Mouse (Mus musculus) CD4-positive helper T cell, adult 2 months (primary cell): ENCODE data around the gene Gm17657.

Experiments used
- DNase-seq: peaks from one replicate; pipeline ENCODE4 v3.0.0-alpha.2; 2012; ENCODE audit warnings: low read depth, missing footprints, low spot score

Gene Gm17657

DNA sequence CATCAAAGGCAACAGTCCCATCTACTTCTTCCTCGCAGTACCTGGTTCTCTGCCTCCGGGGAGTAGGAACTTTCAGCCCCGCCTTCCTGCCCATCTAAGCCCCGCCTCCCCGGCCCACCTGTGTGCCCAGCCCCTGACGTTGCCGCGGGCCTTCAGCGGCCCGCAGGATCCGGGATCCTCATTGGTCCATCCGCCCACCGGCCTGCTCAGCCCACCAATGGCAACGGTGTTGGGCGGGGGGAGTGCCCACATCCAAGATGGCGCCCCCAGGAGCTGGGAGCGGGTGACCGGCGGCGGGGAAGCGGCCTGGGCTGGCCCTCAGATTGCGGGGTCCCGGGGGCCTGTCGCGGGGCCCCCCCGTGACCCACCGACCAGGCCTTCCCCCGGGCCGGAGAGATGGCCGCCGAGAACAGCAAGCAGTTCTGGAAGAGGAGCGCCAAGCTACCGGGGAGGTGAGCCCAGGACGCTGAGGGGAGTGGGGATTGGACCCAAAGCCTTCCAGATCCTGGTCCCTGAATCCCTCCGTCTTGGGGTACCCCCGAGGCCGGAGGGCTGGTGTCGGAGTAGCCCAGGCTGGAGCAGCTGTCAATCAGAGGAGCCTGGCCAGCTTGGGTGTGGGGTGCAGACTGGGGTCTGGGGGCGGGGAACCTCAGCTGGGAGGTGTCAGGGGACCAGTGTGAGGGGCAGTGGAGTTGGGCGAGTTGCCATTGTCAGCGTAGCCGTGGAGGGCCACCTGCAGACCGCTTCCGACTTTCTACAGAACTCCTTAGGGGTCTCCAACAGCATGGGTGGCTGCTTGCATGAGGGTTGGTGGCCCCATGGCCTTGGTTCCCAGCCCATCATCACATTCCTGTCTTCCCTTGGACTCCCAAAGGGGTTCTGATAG is at the start of gene Gm17657, which contains the start of gene Tbc1d22b:
Gene Gm17657 (minus strand): TSS at position 96 of the 886 bp plus-strand sequence.
Gene Tbc1d22b (plus strand): TSS at position 243 of the 886 bp plus-strand sequence.
- peak; percentile 97 for DNase-seq

DNA sequence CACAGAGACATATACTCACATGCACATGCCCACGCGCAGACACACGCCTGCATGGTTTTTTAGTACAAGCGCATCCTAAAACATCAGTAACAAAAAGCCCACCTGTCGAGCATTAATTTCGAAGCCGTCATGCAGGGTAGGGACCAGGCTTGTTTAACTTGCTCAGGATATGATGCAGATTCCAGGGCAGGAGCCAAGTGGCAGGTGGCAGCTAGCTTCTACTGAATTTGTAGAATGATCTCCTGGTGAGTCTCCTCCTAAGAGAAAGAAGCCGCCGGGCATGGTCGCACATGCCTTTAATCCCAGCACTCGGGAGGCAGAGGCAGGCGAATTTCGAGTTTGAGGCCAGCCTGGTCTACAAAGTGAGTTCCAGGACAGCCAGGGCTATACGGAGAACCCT is 49.6 kb upstream of the Gm17657 start:
- DNase-seq = no peak

DNA sequence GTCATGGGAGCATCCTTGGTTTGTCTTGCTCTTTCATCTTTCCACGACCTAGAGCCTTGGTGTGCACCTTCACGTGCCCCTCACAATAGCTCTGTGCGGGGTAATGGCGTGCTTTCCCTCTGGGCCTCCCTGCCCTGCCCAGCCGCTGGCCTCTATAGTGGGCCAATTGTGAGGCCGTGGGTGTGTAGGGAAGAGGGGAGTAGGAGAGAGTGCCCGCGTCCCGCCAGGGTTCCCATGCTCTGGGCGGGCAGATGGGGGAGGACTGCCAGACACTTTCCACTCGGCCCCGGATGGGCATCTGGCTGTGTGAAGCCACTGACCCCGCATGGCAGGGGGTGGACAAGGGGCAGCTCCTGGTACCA is 47.3 kb upstream of the Gm17657 start:
- DNase-seq = no peak

DNA sequence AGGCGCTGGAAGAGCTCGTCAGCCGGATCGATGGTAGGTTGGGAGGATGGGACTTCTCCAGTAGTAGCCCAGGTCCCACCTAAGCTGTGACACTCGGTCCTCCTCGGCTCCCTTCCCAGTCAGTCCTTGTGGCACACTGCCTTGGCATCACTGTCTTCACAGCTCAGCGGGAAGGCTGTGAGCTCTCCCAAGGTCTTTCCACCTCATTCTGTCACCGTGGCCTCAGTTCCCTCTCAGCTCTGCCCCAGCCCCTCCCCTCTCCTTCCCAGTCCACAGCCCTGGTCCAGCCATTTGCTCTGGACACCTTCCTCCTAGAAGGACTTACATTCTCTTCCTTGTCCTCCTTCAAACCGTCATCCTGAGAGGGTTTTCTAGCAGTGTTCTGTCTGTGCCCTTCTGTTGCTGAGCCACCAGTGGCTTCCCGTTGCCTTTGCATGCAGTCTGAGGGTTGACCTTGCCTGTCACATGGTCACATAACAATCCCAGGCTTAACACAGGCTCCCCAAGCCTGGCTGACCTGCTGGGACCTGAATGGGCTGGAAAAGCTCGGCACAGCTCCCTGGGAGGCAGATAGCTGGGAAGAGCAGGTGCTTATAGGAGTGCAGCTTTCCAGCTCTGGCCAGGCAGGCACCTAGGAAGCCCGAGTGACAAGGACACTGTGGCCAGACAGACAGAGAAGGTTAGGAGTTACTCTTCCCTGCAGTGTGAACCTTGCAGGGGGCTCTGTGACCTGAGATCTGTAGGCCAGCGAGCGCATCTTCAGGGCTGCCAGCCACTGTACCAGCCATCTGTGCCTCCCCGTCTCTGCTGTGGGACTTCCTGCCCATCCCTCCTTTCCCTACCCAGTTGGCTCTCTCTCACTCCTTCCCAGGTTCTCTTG is 46.7 kb upstream of the Gm17657 start:
- no peak for DNase-seq

DNA sequence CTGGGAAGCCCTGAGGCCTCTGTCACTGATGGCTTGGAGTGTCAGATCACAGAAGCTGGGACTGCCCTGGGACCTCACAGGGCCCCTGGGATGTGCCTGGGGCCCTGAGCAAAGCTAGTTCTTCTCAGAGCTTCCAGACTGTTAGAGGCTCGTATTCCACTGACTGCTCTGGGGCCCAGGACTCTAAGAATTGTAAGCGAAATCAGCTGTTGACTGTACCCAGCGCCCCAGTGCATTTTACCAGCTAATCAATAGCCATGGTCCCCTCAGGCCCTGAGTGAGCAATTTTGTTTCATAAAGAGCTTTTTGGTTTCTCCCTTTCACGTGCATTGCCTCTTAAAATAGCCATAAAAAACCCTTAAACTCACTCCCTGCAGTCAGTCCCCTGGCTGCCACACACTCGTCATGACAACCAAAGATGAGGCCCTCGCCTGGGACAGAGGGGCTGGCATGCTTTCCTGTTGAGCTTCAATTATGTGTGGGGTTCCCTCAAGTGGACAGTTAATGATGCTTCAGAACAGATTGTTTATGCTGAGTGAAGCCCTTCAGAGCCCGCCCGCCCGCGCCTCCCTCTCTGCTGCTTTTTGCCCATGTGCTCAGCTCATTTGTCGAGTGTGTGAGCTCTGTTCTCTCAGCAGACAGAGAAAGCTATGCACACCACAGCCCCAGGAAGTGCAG is 39.9 kb upstream of the Gm17657 start:
- no peak for DNase-seq

DNA sequence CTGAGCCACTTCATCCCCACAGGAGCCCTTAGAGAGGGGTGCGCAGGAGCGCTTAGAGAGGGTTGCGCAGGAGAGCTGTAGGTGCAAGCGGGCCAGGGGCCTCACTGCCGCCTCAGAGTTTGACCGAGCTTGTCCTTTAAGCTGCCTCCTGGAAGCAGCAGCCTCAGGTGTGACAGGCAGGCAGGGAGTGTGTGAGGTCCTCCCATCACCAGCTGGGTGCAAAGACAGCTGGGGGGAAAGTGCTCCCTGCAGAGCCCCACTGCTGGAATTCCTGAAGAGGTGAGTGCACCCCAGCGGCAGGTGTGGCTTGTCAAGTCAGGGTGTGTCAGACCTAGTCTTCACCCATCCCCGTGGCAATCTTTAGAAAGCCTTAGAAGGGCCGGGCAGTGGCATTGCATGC is 37.5 kb upstream of the Gm17657 start:
- no peak for DNase-seq

DNA sequence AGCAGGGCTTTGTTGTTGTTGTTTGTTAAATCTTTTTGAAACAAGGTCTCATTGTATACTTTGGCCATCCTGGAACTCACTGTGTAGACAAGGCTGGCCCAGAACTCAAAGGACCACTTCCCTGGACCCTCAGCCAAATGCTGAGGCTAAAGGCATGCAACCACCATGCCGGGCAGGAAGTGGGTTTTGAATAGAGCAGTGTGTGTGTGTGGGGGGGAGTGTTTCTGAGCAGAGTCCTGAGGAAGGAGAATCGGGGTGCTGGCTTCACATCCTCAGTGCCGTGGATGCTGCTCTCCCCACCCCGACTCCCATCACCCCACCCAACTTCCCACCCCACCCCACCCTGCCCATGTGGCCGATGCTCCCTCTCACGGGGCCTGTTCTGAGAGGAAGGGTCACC is 36.0 kb upstream of the Gm17657 start:
- DNase-seq = peak; percentile 22

DNA sequence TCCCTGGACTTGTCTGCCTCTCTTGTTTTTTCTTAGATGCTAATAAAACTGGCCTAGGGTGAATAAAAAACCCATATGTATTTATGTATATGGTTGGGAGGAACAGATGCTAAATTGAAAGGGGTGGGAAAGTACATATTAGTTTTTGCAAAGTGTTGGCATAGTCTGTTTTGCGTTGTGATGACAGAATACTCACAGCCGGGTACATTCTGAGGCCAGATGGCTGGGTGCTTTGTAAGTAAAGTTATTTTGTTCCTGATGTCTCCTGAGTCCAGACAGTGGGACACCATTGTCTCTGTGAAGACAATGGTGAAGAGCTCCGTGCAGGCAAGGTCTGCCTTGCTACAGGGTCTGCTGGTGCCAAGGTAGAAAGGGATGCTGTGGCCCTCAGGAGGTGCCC is 35.3 kb upstream of the Gm17657 start:
- DNase-seq = no peak

DNA sequence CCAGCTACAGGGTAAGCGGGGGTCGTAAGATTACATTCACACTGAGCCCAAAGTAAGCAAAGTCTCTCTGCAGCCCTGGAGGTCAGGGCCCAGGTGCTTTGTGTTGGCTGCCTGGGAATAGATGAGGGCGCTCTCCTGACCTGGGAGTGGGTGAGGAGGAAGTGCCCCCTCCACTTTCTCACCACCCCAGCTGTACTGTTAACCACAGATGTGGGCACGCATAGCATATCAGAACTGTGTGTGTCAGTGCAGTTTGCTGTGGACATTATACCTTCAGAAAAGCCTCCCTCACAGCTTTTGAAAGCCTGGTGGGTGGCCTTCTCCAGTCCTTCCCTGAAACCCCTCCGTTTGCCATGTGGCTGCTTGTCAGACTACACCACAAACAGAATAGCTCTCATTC is 34.9 kb upstream of the Gm17657 start:
- no peak for DNase-seq

DNA sequence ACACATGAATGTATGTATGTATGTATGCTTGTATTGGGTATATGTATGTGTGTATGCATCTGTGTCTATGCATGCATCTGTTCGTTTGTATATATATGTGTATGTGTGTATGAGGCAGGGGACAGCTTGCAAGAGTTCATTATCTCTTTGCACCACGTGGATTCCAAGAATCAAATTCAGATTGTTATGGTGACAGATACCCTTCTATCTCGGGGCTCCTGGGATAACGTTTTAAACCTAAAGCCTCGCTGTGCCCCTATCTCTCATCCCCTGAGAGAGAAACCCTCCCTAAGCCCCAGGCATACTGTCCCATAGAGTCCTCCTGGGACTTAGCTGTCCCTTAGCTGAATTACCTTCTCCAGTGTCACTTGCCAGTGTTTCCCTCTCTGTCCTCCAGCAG is 34.1 kb upstream of the Gm17657 start:
- no peak for DNase-seq

DNA sequence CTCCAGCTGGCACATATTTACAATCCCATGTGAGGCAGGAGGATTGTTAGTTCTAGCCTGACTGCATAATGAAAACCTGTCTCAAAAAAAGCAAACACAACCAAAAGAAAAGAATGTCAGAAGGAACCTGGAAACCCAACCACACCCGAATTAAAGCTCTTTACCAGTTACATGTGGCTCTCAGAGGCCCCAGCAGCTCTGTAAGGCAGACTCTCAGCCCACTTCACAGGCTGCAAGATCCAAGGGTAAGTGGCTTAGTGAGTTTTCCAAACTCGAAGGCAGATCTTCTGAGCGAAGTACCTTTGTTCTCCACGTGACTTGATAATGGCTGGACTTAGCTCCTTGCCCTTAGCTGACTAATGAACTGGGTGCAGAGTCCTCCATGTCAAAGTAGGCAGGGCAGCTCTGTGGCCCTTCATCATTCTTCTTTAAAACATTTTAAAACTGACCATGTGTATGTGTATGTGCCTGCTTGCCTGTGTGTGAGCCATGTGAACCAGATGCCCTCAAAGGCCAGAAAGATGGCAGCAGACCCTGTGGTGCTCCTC is 30.2 kb upstream of the Gm17657 start:
- no peak for DNase-seq

DNA sequence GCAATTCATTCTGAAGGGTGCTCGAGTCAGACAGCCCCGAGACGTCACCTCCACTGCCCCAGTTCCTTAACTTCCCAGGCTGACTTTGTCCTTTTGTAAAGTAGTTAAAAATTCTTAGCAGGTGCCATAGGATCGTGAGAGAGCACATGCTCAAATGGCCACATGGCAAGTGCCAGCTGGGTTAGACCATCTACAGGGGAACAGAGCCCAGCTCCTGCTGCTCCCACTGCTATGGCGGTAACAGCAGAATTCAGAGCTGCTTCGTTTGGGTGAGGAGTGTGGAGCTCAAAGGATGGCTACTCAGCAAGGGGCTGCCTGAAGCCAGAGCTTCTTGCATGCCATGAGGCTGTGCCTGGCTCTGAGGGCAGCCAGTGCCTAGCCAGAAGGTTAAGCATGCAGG is 20.4 kb upstream of the Gm17657 start:
- DNase-seq = no peak

DNA sequence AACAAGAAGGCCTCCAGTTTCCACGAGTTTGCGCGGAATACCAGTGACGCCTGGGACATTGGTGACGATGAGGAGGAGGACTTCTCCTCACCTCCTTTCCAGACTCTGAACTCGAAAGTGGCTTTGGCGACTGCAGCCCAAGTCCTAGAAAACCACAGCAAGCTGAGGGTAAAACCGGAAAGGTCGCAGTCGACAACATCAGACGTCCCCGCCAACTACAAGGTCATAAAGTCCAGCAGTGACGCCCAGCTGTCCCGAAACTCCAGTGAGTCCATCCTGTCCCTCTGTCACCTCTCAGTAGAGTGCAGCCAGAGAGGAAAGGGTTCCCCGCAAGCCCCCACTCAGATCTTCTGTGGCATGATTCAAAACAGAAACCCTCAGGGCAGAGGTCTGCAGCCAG is 19.0 kb upstream of the Gm17657 start:
- no peak for DNase-seq

DNA sequence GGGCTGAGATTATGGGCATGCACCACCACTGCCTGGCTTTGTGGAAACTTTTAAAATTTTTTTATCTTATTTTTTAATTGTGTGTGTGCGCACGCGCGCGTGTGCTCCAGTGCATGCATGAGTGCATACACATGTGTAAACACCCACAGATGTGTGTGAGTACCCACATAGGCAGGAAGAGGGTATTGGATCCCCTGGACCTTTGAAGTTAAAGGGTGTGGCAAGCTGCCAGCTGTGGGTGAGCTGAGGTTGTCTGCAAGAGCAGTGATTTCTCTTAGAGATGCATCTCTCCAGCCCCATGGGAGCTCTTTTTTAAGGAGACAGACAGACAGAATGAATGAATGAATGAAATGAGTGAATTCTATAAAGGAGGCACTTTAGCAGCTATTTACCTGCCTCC is 16.1 kb upstream of the Gm17657 start:
- DNase-seq = peak; percentile 54

DNA sequence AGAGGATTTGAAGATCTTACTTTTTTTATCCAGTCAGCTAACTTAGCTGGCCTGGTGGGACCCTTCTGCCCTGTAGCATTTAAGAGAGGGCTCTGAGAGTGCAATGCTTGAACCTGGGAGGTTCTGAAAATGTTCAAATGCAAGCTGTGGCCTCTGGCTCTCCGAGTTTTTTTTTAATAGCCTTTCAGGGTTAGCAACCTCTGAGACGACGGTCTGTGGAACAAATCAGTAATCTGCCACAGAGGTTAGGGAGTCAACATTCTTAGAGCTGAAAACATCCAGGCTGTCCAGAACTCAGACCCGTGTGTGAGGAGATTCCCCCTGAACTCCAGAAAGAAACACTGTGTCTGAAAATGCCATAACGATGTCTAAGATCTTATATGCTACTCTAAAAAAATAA is 9.0 kb upstream of the Gm17657 start:
- no peak for DNase-seq

DNA sequence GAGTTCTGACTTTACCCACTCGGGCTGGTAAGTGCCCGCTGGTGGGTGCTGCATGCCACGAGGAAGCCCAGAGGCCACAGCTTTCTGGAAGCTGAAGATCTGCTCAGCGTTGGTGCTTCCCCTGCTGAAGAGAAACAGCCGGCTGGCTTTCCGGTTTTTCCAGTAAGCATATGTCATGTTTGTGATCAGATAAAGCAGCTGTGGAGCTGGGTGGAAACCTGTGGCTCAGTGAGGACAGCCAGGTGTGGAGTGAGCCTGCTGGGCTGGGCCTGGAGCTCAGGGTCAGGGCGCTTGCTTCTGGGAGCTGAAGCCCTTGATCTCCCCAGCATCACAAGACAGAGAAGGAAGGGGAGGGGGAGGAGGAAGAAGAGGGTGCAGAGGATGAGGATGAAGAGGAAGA is 7.5 kb upstream of the Gm17657 start:
- peak; percentile 21 for DNase-seq

DNA sequence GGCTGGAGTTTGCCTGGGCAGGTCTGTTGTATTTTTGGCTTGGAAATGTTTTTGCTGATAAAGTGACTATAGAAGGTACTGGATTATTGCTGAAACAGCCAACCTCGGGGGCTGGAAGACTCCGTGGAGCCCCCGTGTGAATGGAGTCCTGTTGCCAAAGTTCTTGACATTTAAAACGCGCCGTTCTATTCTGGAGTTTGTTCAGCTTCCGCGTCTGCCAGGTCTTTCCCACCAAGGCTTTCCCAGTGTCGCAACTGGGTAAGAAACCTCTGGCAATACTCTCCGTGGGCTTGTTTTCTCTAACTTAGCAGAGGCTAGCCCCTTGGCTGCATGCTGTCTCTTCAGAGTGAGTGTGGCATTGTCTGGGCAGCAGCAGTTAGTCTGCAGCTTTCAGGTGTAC is 7.0 kb upstream of the Gm17657 start:
- no peak for DNase-seq

DNA sequence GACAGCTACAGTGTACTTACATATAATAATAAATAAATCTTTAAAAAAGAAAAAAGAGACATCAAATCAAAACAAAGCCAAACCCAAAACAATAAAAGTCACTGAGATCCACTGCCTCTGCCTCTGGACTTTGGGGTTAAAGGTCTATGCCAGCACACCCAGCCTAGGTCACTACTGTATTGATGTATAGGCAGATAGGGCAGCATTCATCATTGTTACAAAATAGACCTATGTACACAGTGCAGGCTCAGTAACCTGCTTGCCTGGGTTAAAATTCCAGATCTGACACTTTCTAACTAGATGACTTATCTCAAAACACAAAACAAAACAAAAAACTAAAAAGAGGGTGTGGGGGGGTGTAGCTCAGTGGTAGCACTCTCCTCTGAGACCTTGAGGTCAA is 4.7 kb upstream of the Gm17657 start:
- no peak for DNase-seq

DNA sequence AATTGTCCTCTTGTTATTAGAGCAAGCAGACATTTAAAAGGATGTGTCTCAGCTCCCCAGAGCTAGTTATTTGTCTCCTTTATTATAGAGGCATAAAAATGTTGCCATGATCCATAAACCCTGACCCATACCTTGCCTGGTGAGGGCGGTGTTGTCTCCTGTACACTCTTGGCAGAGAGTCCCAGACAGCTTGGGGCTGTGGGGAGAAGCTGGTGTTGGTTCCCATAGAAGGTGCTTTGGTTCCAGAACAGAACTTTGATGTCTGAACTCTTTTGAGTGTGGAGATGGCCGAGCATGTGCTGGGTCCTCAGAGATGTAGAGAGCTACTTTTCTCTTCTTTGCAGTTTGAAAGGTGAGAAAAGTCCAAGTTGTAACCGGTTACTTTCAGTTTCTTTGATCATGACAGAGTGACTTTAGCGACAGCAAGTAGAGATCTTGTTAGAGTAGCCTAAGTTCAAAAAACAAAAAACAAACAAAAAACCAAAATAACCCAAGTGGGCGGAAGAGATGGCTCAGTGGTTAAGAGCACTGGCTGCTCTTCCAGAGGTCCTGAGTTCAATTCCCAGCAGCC is 2.8 kb upstream of the Gm17657 start, which contains the start of gene Tmem217:
Gene Tmem217 (minus strand): TSS at position 224 of the 571 bp plus-strand sequence.
- DNase-seq = peak; percentile 80

DNA sequence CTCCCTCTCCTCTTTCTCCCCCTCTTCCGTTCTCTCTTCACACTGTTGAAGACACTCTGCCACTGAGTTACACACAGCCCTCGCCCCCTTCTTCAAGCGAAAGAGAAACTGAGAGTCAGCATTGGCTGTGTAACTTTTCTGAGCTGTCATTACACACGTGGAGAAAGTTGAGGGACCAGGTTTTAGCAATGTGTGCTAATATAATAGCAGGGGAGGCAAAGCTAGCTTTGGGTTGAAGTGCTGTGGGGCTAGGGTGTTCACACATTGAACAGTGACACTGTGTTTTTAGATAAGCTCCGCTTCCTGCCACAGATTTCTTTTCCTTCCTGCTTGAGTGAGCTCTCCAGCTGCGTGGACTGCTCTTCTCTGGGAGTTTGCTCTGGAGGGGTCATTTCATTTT is 1.6 kb upstream of the Gm17657 start:
- peak; percentile 71 for DNase-seq

DNA sequence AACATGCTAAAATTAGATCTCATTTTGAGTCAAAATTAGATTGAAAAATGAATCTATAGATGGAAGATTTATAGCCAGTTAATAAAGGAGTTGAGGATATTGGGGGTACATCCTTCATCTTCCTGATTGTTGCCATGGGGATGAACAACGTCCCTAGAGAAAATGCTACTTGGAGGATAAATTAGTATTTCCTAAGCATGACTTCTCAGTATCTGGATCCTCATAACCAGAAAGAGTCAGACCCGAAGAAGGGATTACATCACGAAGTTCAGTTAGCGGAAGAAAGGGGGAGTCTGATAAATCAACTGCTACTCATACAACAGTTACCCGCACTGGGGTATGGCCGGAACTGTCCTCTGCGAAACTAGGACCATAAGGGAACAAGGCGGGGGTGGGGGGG is 444 bp downstream of the Gm17657 start:
- no peak for DNase-seq
